Mouse (Mus musculus) heart, postnatal 14 days (tissue): ENCODE data around the gene Gm4131. TPM values are rescaled to one million over a fixed set of nuclear protein-coding genes. Genes with fewer than 3 reads are reported as not detected.
A peak's percentile ranks its signal among the peaks of the same experiment; 100 is the strongest.

ENCODE experiments used
- DNase-seq, 2 experiments: peaks; one replicate each; pipeline ENCODE4 v3.0.0; 2021 to 2022
- intact Hi-C: fragments of 180-260 bp; cut with DNase I; formaldehyde crosslinking; loops from one replicate; pipeline ENCODE4 v1.15.1; 2025
- total RNA-seq, 2 experiments: library from RNA; stranded (reverse); gene quantifications; 2 replicates each; pipeline ENCODE4 v1.2.3; 2021

Gene Gm4131
- total RNA-seq, 2 experiments from 2014 or later, result not detected

GRCm38 (mm10) chr14:62468119-62468752 is 98.5 kb downstream of the Gm4131 start:
- intact Hi-C loops, result no loop called here
- no peak for DNase-seq

- DNase-seq, result peak; percentile 23 to 40
- intact Hi-C loops, result no loop called here
Measured at GRCm38 (mm10) chr14:62464966-62465365, 101.8 kb downstream of the Gm4131 start.

GRCm38 (mm10) chr14:62459541-62459940 is 107.2 kb downstream of the Gm4131 start:
- intact Hi-C loops, result loop anchor here (5.0 to 10.0 kb wide), 3 partner anchors 127 to 1125 kb away; no protein-coding TSS in a partner anchor

GRCm38 (mm10) chr14:62457420-62458181 is 109.1 kb downstream of the Gm4131 start:
- DNase-seq, result peak; percentile 85 to 94
- intact Hi-C loops, result loop anchor here (1.0 to 10.0 kb wide), 5 partner anchors 125 to 1123 kb away; no protein-coding TSS in a partner anchor

More at GRCm38 (mm10) chr14:62459541-62459940, 107.2 kb downstream of the Gm4131 start:
- DNase-seq, result no peak

- no peak for DNase-seq
- intact Hi-C loops, result loop anchor here (2.0 to 10.0 kb wide), 4 partner anchors 124 to 1121 kb away; no protein-coding TSS in a partner anchor
Measured at GRCm38 (mm10) chr14:62456239-62456747, 110.4 kb downstream of the Gm4131 start, which contains the start of gene Gucy1b2. TSS of gene Gucy1b2 (minus strand) at chr14:62456289.

- DNase-seq, result no peak
- intact Hi-C loops, result loop anchor here (5.0 to 10.0 kb wide), 3 partner anchors 123 to 1121 kb away; no protein-coding TSS in a partner anchor
Measured at GRCm38 (mm10) chr14:62455570-62455879, 111.2 kb downstream of the Gm4131 start.

GRCm38 (mm10) chr14:62454760-62455569 is 111.8 kb downstream of the Gm4131 start:
- intact Hi-C loops, result loop anchor here (5.0 to 10.0 kb wide), 3 partner anchors 123 to 1120 kb away; no protein-coding TSS in a partner anchor
- no peak for DNase-seq

GRCm38 (mm10) chr14:62454136-62454535 is 112.6 kb downstream of the Gm4131 start:
- DNase-seq, result no peak
- intact Hi-C loops, result loop anchor here (10.0 kb wide), 1 partner anchor 1119 kb away; no protein-coding TSS in a partner anchor

GRCm38 (mm10) chr14:62453276-62453675 is 113.4 kb downstream of the Gm4131 start:
- no peak for DNase-seq
- intact Hi-C loops, result loop anchor here (10.0 kb wide), 1 partner anchor 1118 kb away; no protein-coding TSS in a partner anchor

- no peak for DNase-seq
Measured at GRCm38 (mm10) chr14:62450706-62451105, 116.0 kb downstream of the Gm4131 start.

GRCm38 (mm10) chr14:62447214-62447548 is 119.5 kb downstream of the Gm4131 start:
- DNase-seq, result no peak
- intact Hi-C loops, result no loop called here

More at GRCm38 (mm10) chr14:62450706-62451105, 116.0 kb downstream of the Gm4131 start:
- intact Hi-C loops, result loop anchor here (10.0 kb wide), 1 partner anchor 1116 kb away; no protein-coding TSS in a partner anchor

GRCm38 (mm10) chr14:62446385-62447213 is 120.1 kb downstream of the Gm4131 start:
- DNase-seq, result no peak

GRCm38 (mm10) chr14:62443840-62444430 is 122.8 kb downstream of the Gm4131 start:
- intact Hi-C loops, result no loop called here
- DNase-seq, result no peak

More at GRCm38 (mm10) chr14:62446385-62447213, 120.1 kb downstream of the Gm4131 start:
- intact Hi-C loops, result no loop called here

- intact Hi-C loops, result no loop called here
- DNase-seq, result no peak
Measured at GRCm38 (mm10) chr14:62442971-62443370, 123.8 kb downstream of the Gm4131 start.

GRCm38 (mm10) chr14:62440036-62440435 is 126.7 kb downstream of the Gm4131 start:
- no peak for DNase-seq
- intact Hi-C loops, result no loop called here

GRCm38 (mm10) chr14:62438236-62438635 is 128.5 kb downstream of the Gm4131 start:
- intact Hi-C loops, result no loop called here
- no peak for DNase-seq

GRCm38 (mm10) chr14:62437806-62438205 is 128.9 kb downstream of the Gm4131 start:
- DNase-seq, result no peak
- intact Hi-C loops, result no loop called here

- no peak for DNase-seq
- intact Hi-C loops, result no loop called here
Measured at GRCm38 (mm10) chr14:62425277-62425691, 141.4 kb downstream of the Gm4131 start.

GRCm38 (mm10) chr14:62422265-62422664 is 144.5 kb downstream of the Gm4131 start:
- no peak for DNase-seq
- intact Hi-C loops, result no loop called here
